Mouse (Mus musculus) CD4-positive, CD25-positive, alpha-beta regulatory T cell (primary cell): Measurements from ENCODE around the gene Cbln1. TPM values are rescaled to one million over a fixed set of nuclear protein-coding genes. Genes with fewer than 3 reads are reported as not detected.

Experiments
- polyA plus RNA-seq: library from polyadenylated mRNA; unstranded; fragments of 100-300 nt; shearing (Covaris generic); gene quantifications from one replicate; pipeline ENCODE4 v1.2.1, GENCODE M21; 2017

Cbln1 gene
- polyA plus RNA-seq: 0.11 TPM

DNA sequence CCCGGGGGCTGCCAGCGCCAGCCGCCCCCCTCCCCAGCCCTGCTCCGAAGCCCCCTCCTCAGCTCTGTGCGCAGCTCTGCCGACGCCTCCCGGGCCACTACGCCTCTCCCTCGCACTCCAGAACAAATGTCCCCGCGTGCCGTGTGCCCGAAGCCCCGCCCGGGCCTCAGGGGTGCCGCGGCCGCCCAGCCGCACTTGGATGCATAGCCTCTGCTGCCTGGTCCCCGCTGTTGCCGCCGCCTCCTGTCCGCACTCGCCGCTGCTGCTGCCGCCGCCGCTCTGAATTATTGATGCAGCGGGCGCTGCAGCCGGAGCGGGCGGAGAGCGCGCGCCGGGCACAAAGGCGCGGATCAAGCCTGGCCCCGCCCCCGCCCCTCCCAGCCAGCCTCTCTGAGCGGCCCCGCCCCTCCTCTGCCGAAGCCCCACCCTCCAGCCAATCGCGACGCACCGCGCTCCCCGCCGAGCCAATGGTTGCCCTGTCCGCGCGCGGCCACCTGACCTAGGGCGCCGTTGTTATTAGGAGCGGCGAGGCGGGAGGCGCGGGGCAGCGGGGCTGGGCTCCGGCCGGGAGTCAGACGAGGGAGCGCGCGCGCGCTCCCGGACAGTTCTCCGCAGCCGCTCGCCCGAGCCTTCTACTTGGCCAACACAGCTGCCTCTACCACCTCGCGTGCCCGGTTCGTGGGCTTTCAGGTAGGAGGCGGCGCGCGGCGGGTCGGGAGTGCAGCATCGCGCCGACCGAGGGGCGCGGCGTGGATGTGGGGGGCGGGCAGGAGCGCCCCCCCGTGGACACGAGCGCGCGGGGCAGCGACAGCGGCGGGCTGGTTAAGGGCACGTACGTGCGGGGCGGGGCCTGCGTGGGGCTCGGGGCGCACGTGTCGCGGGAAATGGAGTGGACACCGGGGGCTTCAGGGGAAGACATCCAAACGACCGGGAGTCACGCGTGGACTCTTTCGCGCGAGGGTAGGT is at the start of gene Cbln1:
TSS of gene Cbln1 (minus strand) at position 339 of the 966 bp plus-strand sequence.

Other genes starting within 250 kb of the Cbln1 start
- gene 4933402J07Rik, start 91.2 kb upstream of the Cbln1 start, polyA plus RNA-seq: not detected